Mouse (Mus musculus) hindbrain, embryonic 11.5 days (tissue): ENCODE measurements around the gene Cmc2. TPM values are rescaled to one million over a fixed set of nuclear protein-coding genes. Genes with fewer than 3 reads are reported as not detected.
A peak's percentile ranks its signal among the peaks of the same experiment; 100 is the strongest.

Experiments used
- ATAC-seq: fragments of 200-750 bp; cut with Nextera tagmentation; 2 replicates; pipeline ENCODE4 v1.8.0; 2017; ENCODE audit warnings: mild to moderate bottlenecking, moderate TSS enrichment, moderate library complexity; ENCODE audit not compliant: low FRiP score
- DNase-seq: peaks from one replicate; pipeline ENCODE4 v3.0.0-alpha.2; 2015; ENCODE audit warnings: low spot score
- H3K27ac ChIP-seq: fragments of 300-500 bp; sonication (generic); 2 replicates; pipeline ENCODE4 v1.5.1; 2014; ENCODE audit warnings: mild to moderate bottlenecking, low read depth, low read length
- H3K27me3 ChIP-seq: fragments of 300-500 bp; sonication (generic); 2 replicates; pipeline ENCODE4 v1.6.1; 2014; ENCODE audit warnings: mild to moderate bottlenecking, low read length, moderate library complexity, mixed read lengths; ENCODE audit not compliant: control insufficient read depth, insufficient read depth
- H3K36me3 ChIP-seq: fragments of 300-500 bp; sonication (generic); 2 replicates; pipeline ENCODE4 v1.6.1; 2014; ENCODE audit warnings: mild to moderate bottlenecking, low read length, moderate library complexity, mixed read lengths; ENCODE audit not compliant: control insufficient read depth, insufficient read depth
- H3K4me1 ChIP-seq: fragments of 300-500 bp; sonication (generic); replicated peaks from 2 replicates; pipeline ENCODE4 v1.6.1; 2014; ENCODE audit warnings: low read length, mixed read lengths; ENCODE audit not compliant: control insufficient read depth, insufficient read depth
- H3K4me2 ChIP-seq: fragments of 300-500 bp; sonication (generic); replicated peaks from 2 replicates; pipeline ENCODE4 v1.6.1; 2014; ENCODE audit warnings: mild to moderate bottlenecking, low read depth, low read length
- H3K4me3 ChIP-seq: fragments of 300-500 bp; sonication (generic); 2 replicates; pipeline ENCODE4 v1.5.1; 2014; ENCODE audit warnings: low read depth, low read length
- H3K9ac ChIP-seq: fragments of 300-500 bp; sonication (generic); 2 replicates; pipeline ENCODE4 v1.6.1; 2014; ENCODE audit warnings: low read depth, low read length
- H3K9me3 ChIP-seq: fragments of 300-500 bp; sonication (generic); 2 replicates; pipeline ENCODE4 v1.6.1; 2016; ENCODE audit warnings: low read length; ENCODE audit not compliant: control insufficient read depth
- WGBS: fragments of 180-500 bp; shearing (Covaris S2); extraction: QIAGEN DNeasy Blood & Tissue Kit; methylation state at CpG from one replicate; pipeline ENCODE4 v1.1.7; 2014; 5-methylcytosine and 5-hydroxymethylcytosine counted together
- polyA plus RNA-seq: library from polyadenylated mRNA; unstranded; fragments of >200 nt; fragmentation: Nextera tagmentation; extraction: Ambion mirVana; gene quantifications from 2 replicates; pipeline ENCODE4 v1.2.1, GENCODE M21; 2014

The Cmc2 gene
- polyA plus RNA-seq = 68.6 and 73.8 TPM in 2 replicates

DNA sequence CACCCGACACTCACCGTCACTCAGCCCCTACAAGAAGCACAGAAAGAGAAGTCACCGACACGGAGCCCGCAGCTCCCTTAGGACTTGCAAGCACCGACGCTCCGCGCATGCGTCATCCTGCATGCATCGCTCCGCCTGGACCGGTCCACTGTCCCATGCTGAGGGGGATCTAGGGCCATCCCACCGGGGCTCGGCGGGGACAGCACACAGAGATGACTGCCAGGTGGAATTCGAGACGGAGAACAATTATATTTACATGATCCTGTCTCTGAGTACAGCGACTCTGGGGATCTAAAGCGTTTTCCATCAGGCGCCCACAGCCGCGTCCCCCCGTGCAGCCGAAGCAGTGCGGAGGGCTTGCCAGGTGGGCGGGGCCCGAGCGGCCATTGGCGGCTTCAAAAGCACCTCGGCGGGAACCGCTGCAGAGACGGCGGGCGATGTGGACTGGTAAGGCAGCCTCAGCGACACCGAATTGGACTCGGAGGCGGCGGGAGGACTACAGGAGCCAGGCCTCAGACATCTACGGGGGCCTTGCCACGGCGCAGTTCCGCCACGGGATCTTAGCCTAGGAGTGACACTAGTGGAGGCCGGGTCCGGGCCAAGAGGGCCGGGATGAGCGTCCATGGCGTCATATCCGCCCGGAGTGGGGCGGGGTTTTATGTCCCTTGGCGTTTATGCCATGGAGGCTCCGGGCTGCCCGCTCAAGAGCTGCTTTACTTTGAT is at the start of gene Cmc2, which contains the start of gene Cenpn:
Cmc2 (minus strand) TSS at position 119 of the 723 bp plus-strand sequence.
Cenpn (plus strand) TSS at position 394 of the 723 bp plus-strand sequence.
- Histone ChIP-seq H3K36me3 (no peaks in the 10 kb centered on the region), H3K27ac (peak within 1 kb of the TSS; percentile 65), H3K9ac (peak within 1 kb of the TSS; percentile 57), H3K4me3 (peak within 1 kb of the TSS; percentile 79), H3K27me3 (no peaks in the 10 kb centered on the region), H3K4me1 (no peaks in the 10 kb centered on the region; the same call in 1 of the 2 replicates), H3K4me2 (peak within 1 kb of the TSS; percentile 71), H3K9me3 (no peaks in the 10 kb centered on the region)
- under 1% methylated on average over 57 of the region's 57 CpGs for WGBS
- ATAC-seq = peak; percentile 98
- DNase-seq = peak; percentile 97

DNA sequence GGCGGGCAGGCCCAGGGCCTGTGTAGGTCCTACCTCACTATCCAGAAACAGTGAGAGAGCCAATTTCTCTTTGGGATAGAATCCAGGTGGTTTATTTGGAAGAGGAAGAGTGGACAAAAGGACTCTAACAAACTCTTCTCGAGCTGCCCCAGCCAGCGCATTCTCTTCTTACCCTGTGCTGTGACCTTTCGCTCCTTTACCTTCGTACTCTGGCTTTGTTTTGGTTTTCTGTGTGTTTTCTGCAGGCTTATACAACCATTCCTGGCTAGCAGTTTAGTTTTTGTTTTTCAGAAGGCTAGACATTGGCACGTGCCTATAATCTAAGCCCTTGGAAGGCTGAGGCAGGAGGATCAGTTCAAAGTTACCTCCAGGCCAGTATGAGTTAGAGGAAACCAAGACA is 48.3 kb upstream of the Cmc2 start:
- ATAC-seq (no peak), DNase-seq (no peak)
- H3K9me3 ChIP-seq = no peaks in the 10 kb centered on the region
- H3K4me1 ChIP-seq = no peaks in the 10 kb centered on the region
- H3K27me3 ChIP-seq = no peaks in the 10 kb centered on the region
- H3K27ac ChIP-seq = no peak overlapping the region
- H3K4me2 ChIP-seq = no peak overlapping the region
- no peak overlapping the region for H3K4me3 ChIP-seq
- H3K9ac ChIP-seq = no peak overlapping the region
- H3K36me3 ChIP-seq = no peaks in the 10 kb centered on the region
- 86% methylated on average over 6 of the region's 6 CpGs for WGBS

DNA sequence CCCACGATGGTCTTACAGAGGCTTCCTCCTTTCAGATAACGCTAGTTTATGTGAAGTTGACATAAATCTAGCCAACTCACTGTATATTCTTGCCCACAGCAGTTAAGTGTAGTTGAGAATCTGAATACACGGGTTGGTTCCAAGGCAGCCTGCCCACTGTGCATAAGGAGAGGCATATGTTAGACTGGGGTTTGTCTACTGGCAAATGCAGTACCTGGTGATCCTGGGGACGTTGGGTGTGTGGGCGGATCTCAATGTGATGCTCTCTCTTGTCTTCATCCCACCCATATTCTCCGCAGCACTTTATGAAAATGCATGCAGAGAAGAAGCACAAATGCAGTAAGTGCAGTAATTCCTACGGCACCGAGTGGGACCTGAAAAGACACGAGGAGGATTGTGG is 33.2 kb upstream of the Cmc2 start:
- H3K4me2 ChIP-seq = no peak overlapping the region
- H3K36me3 ChIP-seq = peaks cover 4% of the 10 kb centered on the region; the same call in 1 of the 2 replicates
- WGBS = 96% methylated on average over 9 of the region's 9 CpGs
- no peak overlapping the region for H3K9ac ChIP-seq
- H3K27me3 ChIP-seq = no peaks in the 10 kb centered on the region
- no peaks in the 10 kb centered on the region for H3K4me1 ChIP-seq
- ATAC-seq (no peak), DNase-seq (no peak)
- no peak overlapping the region for H3K4me3 ChIP-seq
- no peaks in the 10 kb centered on the region for H3K9me3 ChIP-seq
- H3K27ac ChIP-seq = no peak overlapping the region

DNA sequence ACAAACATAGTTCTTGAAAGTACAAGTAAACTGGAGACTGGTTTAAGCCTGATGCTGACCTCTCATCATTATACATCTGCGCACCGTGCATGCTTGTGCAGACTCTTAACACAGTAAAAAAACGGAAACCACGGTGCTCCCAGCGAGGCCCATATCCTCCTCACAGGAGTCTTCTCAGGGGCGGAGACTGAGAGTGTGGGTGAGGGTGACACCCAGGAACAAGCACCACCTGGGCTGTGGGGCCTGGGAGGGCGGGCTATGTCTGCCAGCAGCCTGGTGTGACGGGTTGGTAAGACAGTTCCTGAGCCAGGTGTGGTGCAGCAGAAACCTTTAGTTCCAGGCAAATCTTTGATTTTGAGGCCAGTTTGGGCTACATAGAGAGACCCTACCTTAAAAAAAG is 31.2 kb upstream of the Cmc2 start:
- Histone ChIP-seq H3K9ac (no peak overlapping the region), H3K27me3 (no peaks in the 10 kb centered on the region), H3K4me3 (no peak overlapping the region), H3K9me3 (no peaks in the 10 kb centered on the region), H3K4me1 (no peaks in the 10 kb centered on the region), H3K4me2 (no peak overlapping the region), H3K36me3 (peaks cover 4% of the 10 kb centered on the region; the same call in 1 of the 2 replicates), H3K27ac (no peak overlapping the region)
- ATAC-seq (no peak), DNase-seq (no peak)
- WGBS = 89% methylated on average over 8 of the region's 8 CpGs

DNA sequence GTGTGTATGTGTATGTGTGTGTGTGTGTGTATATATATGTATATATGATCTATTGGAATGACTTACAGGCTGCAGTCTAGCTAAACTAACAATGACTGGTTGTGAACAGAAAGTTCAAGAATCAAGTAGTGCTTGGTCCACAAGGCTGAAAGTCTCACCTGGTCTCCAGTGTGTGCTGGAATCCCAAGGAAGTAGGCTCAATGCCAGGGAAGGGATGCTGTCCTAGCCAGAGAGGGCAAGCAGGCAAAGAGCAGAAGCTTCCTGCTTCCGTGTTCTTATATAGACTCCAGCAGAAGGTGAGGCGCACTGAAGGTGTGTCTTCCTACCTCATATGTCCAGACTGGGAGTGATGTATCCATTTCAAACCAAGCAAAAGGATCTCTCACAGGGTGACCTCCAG is 30.5 kb upstream of the Cmc2 start:
- H3K9ac ChIP-seq = no peak overlapping the region
- H3K4me2 ChIP-seq = no peak overlapping the region
- WGBS = 89% methylated on average over 2 of the region's 2 CpGs
- peaks cover 4% of the 10 kb centered on the region; the same call in 1 of the 2 replicates for H3K36me3 ChIP-seq
- H3K4me3 ChIP-seq = no peak overlapping the region
- ATAC-seq (no peak), DNase-seq (no peak)
- H3K4me1 ChIP-seq = no peaks in the 10 kb centered on the region
- H3K9me3 ChIP-seq = no peaks in the 10 kb centered on the region
- no peak overlapping the region for H3K27ac ChIP-seq
- no peaks in the 10 kb centered on the region for H3K27me3 ChIP-seq

DNA sequence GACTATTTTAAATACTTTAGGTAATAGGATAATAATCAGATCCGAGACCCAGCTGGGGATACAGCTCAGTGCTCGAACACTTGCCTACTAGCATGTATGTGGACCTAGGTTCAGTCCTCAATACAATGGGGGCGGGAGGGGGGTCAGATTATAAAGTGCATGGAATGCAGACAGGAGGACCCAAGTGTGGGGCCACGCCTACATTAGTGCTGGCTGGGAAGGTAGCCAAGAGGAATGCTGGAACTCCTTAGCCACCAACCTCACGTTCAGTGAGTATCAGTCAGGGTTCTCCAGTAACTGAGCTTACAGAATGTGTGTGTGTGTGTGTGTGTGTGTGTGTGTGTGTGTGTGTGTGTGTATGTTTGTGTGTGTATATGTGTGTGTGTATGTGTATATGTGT is 30.1 kb upstream of the Cmc2 start:
- Histone ChIP-seq H3K4me3 (no peak overlapping the region), H3K9ac (no peak overlapping the region), H3K36me3 (peaks cover 4% of the 10 kb centered on the region; the same call in 1 of the 2 replicates), H3K9me3 (no peaks in the 10 kb centered on the region), H3K4me1 (no peaks in the 10 kb centered on the region), H3K4me2 (no peak overlapping the region), H3K27ac (no peak overlapping the region), H3K27me3 (no peaks in the 10 kb centered on the region)
- WGBS = 85% methylated on average over 5 of the region's 5 CpGs
- ATAC-seq (no peak), DNase-seq (no peak)

DNA sequence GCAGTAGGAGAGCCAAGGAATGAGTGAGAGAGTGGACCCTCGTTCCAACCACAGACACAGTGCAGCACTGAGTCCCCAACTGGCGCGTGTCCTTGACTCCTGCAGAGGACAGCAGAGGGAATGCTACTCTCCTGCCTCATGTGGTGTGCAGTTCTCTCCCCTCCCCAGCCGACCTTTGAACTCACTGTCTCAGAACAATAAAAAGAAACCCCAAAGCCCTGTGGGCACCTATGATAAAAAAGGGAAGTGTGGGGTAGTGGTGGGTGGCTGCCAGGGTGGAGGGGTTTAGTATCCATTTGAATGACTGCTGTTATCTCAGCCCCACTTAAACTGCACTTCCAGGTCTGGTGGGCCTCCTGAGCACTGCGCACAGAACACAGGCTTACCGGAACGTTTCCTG is 26.3 kb upstream of the Cmc2 start:
- H3K4me2 ChIP-seq = no peak overlapping the region
- no peaks in the 10 kb centered on the region; the same call in 1 of the 2 replicates for H3K4me1 ChIP-seq
- no peak for DNase-seq
- no peak for ATAC-seq
- H3K27ac ChIP-seq = no peak overlapping the region
- H3K27me3 ChIP-seq = no peaks in the 10 kb centered on the region
- H3K9ac ChIP-seq = no peak overlapping the region
- no peak overlapping the region for H3K4me3 ChIP-seq
- WGBS = 87% methylated on average over 7 of the region's 7 CpGs
- H3K9me3 ChIP-seq = no peaks in the 10 kb centered on the region
- no peaks in the 10 kb centered on the region for H3K36me3 ChIP-seq

DNA sequence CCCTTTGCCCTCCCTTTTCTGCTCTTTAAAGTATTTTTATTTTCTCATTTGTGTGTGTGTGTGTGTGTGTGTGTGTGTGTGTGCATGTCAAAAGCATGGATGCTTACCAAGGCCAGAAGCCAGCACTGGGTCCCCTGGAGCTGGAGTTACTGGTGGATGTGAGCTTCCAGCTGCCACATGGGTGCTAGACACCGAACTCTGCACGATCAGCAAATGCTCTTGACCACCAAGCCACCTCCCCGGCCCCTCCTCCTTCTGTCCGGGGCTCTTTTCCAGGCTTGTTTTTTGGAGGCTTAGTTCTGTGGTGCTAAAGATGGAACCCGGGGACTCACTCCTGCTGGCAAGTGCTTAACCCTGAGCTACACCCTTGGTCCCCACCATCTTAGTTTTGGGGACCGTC is 25.6 kb upstream of the Cmc2 start:
- ATAC-seq (no peak), DNase-seq (no peak)
- no peaks in the 10 kb centered on the region for H3K9me3 ChIP-seq
- H3K4me3 ChIP-seq = no peak overlapping the region
- no peaks in the 10 kb centered on the region for H3K36me3 ChIP-seq
- H3K9ac ChIP-seq = no peak overlapping the region
- 85% methylated on average over 6 of the region's 6 CpGs for WGBS
- no peaks in the 10 kb centered on the region; the same call in 1 of the 2 replicates for H3K4me1 ChIP-seq
- no peak overlapping the region for H3K27ac ChIP-seq
- no peaks in the 10 kb centered on the region for H3K27me3 ChIP-seq
- H3K4me2 ChIP-seq = no peak overlapping the region

DNA sequence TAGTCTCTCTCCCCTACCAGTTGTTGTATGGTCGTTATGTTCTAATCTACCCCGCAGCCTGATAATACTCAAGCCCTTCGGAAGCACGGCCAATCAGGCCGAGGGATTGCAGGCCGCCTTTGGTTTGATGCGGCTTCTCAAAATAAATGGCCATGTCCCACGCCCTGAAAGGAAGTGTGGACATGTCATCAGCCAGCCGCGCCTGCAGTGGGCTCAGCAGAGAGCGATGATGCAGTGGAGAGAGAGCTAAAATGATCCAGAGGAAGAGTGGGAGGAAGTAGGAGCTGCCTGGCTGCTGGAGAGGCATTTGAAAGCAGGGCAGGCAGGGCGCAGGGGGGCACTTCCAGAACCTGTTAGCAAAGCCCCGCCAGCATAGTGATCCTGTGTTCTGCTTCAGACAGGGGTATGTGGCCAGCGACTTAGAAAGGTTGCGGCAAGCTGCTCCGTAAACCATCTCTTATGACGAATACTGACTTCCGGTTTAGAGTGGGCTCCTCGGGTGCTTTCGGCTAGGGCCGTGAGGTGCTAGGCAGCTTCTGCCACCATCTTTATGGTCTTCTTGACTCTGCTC is 25.1 kb upstream of the Cmc2 start:
- ATAC-seq = no peak
- Histone ChIP-seq H3K4me2 (no peak overlapping the region), H3K9ac (no peak overlapping the region), H3K27ac (no peak overlapping the region), H3K4me3 (no peak overlapping the region), H3K9me3 (no peaks in the 10 kb centered on the region), H3K4me1 (no peaks in the 10 kb centered on the region; the same call in 1 of the 2 replicates), H3K27me3 (no peaks in the 10 kb centered on the region), H3K36me3 (no peaks in the 10 kb centered on the region)
- 83% methylated on average over 21 of the region's 21 CpGs for WGBS
- no peak for DNase-seq
